Mouse (Mus musculus): ENCODE measurements at regions not wholly inside any gene's neighbourhood (a gene's known extent, or its start where the extent isn't known, plus 50 kb on each side); places are given as distances from the start of the nearest gene placed in this dataset.

DNA sequence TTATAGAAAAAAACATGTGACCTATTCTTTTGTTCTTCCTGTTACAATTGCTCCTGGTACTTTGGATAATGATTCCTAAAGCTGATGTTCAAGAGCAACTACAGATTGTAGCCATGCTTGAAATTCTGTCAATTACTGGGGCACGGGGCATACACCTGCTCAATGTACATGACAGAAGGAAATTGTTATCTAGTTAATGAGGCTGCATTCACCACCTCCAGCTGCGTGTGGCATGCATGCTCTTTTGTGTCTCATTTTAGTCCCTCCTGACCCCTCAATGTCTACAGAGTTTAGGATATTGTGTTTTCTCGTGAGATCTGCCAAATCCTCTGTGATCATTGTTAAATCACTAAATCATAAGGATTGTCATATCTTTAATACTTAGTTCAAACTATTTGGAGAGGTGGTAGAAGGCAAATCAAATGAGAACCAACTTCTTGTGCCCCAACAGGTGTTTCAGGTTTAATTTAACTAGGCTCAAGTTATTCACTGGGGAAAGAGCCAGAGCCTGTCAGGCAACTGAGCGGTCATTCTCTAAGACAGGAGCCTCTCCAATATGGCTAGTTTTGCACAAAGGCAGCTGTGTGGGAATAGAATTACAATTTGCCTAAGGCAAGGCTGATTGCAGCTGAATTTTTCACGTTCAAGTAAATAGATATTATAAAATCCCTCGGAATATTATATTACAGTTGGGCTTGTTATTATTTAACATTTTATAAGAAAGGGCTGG, 289.9 kb upstream of the Mmadhc start:
- TF ChIP-seq CTCF (IDR thresholded peaks at IDR 0.05; ENCODE audit: low read depth) (no peak), EP300 (optimal IDR thresholded peaks at IDR 0.05) (no peak)
